Mouse (Mus musculus): ENCODE measurements around the gene Itgb2l. TPM values are rescaled to one million over a fixed set of nuclear protein-coding genes. Genes with fewer than 3 reads are reported as not detected.

The Itgb2l gene
- polyA plus RNA-seq, 1 experiment from 2014 or later: 0.11 TPM

- Histone ChIP-seq H3K9ac (ENCODE audit: low read length) (no peak overlapping the region), H3K27me3 (ENCODE audit: control insufficient read depth, insufficient read depth, low read length) (no peaks in the 10 kb centered on the region), H3K36me3 (ENCODE audit: control insufficient read depth, insufficient read depth) (no peaks in the 10 kb centered on the region), H3K4me2 (ENCODE audit: low read depth, low read length) (no peak overlapping the region), H3K4me1 (ENCODE audit: control insufficient read depth, insufficient read depth, low read length) (no peaks in the 10 kb centered on the region), H3K4me3 (ENCODE audit: low read length) (no peak overlapping the region), H3K9me3 (replicated peaks; ENCODE audit: control insufficient read depth, low read length) (0 out of 2 replicates have a peak, but pooled peaks cover 5% of the 10 kb centered on the region), H3K27ac (ENCODE audit: low read length) (no peak overlapping the region)
- WGBS: 67% methylated on average over 5 of the region's 5 CpGs
- ATAC-seq (replicated peaks; ENCODE audit: extremely low read depth, insufficient read depth, low FRiP score): no peak
Measured at GRCm38 (mm10) chr16:96382496-96383181, 60.8 kb downstream of the Itgb2l start.

- no peak for ATAC-seq (replicated peaks; ENCODE audit: extremely low read depth, insufficient read depth, low FRiP score)
Measured at GRCm38 (mm10) chr16:96381435-96381834, 62.0 kb downstream of the Itgb2l start.

GRCm38 (mm10) chr16:96378111-96378510 is 65.3 kb downstream of the Itgb2l start:
- H3K36me3 ChIP-seq (ENCODE audit: control insufficient read depth, insufficient read depth): no peaks in the 10 kb centered on the region
- no peak overlapping the region for H3K4me3 ChIP-seq (ENCODE audit: low read length)
- no peaks in the 10 kb centered on the region for H3K9me3 ChIP-seq (replicated peaks; ENCODE audit: control insufficient read depth, low read length)
- ATAC-seq (replicated peaks; ENCODE audit: extremely low read depth, insufficient read depth, low FRiP score): no peak
- no peak overlapping the region for H3K27ac ChIP-seq (ENCODE audit: low read length)
- H3K4me2 ChIP-seq (ENCODE audit: low read depth, low read length): no peak overlapping the region
- H3K9ac ChIP-seq (ENCODE audit: low read length): no peak overlapping the region
- WGBS: 87% methylated on average over 10 of the region's 10 CpGs
- H3K4me1 ChIP-seq (ENCODE audit: control insufficient read depth, insufficient read depth, low read length): no peaks in the 10 kb centered on the region
- no peaks in the 10 kb centered on the region for H3K27me3 ChIP-seq (ENCODE audit: control insufficient read depth, insufficient read depth, low read length)

More at GRCm38 (mm10) chr16:96381435-96381834, 62.0 kb downstream of the Itgb2l start:
- 86% methylated on average over 12 of the region's 12 CpGs for WGBS
- H3K4me3 ChIP-seq (ENCODE audit: low read length): no peak overlapping the region
- H3K9me3 ChIP-seq (replicated peaks; ENCODE audit: control insufficient read depth, low read length): 0 out of 2 replicates have a peak, but pooled peaks cover 5% of the 10 kb centered on the region
- H3K27me3 ChIP-seq (ENCODE audit: control insufficient read depth, insufficient read depth, low read length): no peaks in the 10 kb centered on the region
- H3K36me3 ChIP-seq (ENCODE audit: control insufficient read depth, insufficient read depth): no peaks in the 10 kb centered on the region
- H3K4me1 ChIP-seq (ENCODE audit: control insufficient read depth, insufficient read depth, low read length): no peaks in the 10 kb centered on the region
- H3K9ac ChIP-seq (ENCODE audit: low read length): no peak overlapping the region
- no peak overlapping the region for H3K27ac ChIP-seq (ENCODE audit: low read length)
- no peak overlapping the region for H3K4me2 ChIP-seq (ENCODE audit: low read depth, low read length)

GRCm38 (mm10) chr16:96376342-96376741 is 67.1 kb downstream of the Itgb2l start:
- ATAC-seq (replicated peaks; ENCODE audit: extremely low read depth, insufficient read depth, low FRiP score): no peak
- WGBS: 22% methylated on average over 7 of the region's 7 CpGs
- no peak overlapping the region for H3K27ac ChIP-seq (ENCODE audit: low read length)

GRCm38 (mm10) chr16:96375538-96375937 is 67.9 kb downstream of the Itgb2l start:
- Histone ChIP-seq H3K27me3 (ENCODE audit: control insufficient read depth, insufficient read depth, low read length) (no peaks in the 10 kb centered on the region), H3K4me1 (ENCODE audit: control insufficient read depth, insufficient read depth, low read length) (0 out of 2 replicates have a peak, but pooled peaks cover 3% of the 10 kb centered on the region), H3K27ac (ENCODE audit: low read length) (no peak overlapping the region), H3K4me3 (ENCODE audit: low read length) (no peak overlapping the region), H3K4me2 (ENCODE audit: low read depth, low read length) (no peak overlapping the region), H3K9ac (ENCODE audit: low read length) (no peak overlapping the region), H3K9me3 (replicated peaks; ENCODE audit: control insufficient read depth, low read length) (no peaks in the 10 kb centered on the region), H3K36me3 (ENCODE audit: control insufficient read depth, insufficient read depth) (no peaks in the 10 kb centered on the region)
- no peak for ATAC-seq (replicated peaks; ENCODE audit: extremely low read depth, insufficient read depth, low FRiP score)
- 74% methylated on average over 7 of the region's 7 CpGs for WGBS

More at GRCm38 (mm10) chr16:96376342-96376741, 67.1 kb downstream of the Itgb2l start:
- Histone ChIP-seq H3K4me1 (ENCODE audit: control insufficient read depth, insufficient read depth, low read length) (0 out of 2 replicates have a peak, but pooled peaks cover 3% of the 10 kb centered on the region), H3K9me3 (replicated peaks; ENCODE audit: control insufficient read depth, low read length) (no peaks in the 10 kb centered on the region), H3K36me3 (ENCODE audit: control insufficient read depth, insufficient read depth) (no peaks in the 10 kb centered on the region), H3K27me3 (ENCODE audit: control insufficient read depth, insufficient read depth, low read length) (no peaks in the 10 kb centered on the region), H3K9ac (ENCODE audit: low read length) (no peak overlapping the region), H3K4me2 (ENCODE audit: low read depth, low read length) (no peak overlapping the region), H3K4me3 (ENCODE audit: low read length) (no peak overlapping the region)

GRCm38 (mm10) chr16:96372752-96373118 is 70.7 kb downstream of the Itgb2l start:
- H3K4me1 ChIP-seq (ENCODE audit: control insufficient read depth, insufficient read depth, low read length): peaks cover 3% of the 10 kb centered on the region; the same call in 1 of the 2 replicates
- H3K9me3 ChIP-seq (replicated peaks; ENCODE audit: control insufficient read depth, low read length): no peaks in the 10 kb centered on the region
- whole genome bisulfite sequencing: 82% methylated on average over 8 of the region's 8 CpGs
- H3K36me3 ChIP-seq (ENCODE audit: control insufficient read depth, insufficient read depth): no peaks in the 10 kb centered on the region
- H3K9ac ChIP-seq (ENCODE audit: low read length): no peak overlapping the region
- no peak overlapping the region for H3K4me3 ChIP-seq (ENCODE audit: low read length)
- H3K4me2 ChIP-seq (ENCODE audit: low read depth, low read length): no peak overlapping the region
- no peak overlapping the region for H3K27ac ChIP-seq (ENCODE audit: low read length)
- no peaks in the 10 kb centered on the region for H3K27me3 ChIP-seq (ENCODE audit: control insufficient read depth, insufficient read depth, low read length)
- ATAC-seq (replicated peaks; ENCODE audit: extremely low read depth, insufficient read depth, low FRiP score): no peak

Other genes with a start within 250 kb of the Itgb2l start
- gene Sh3bgr, start 243.2 kb downstream of the Itgb2l start, polyA plus RNA-seq (2015; fragmentation: Nextera tagmentation; extraction: Ambion mirVana): 523 and 531 TPM in 2 replicates
- 0.39 and 0.70 TPM in 2 replicates for gene B3galt5, start 207.8 kb downstream of the Itgb2l start, polyA plus RNA-seq (2015; fragmentation: Nextera tagmentation; extraction: Ambion mirVana)
- 1.3 and 1.4 TPM in 2 replicates for gene Pcp4, start 24.0 kb upstream of the Itgb2l start, polyA plus RNA-seq (2015; fragmentation: Nextera tagmentation; extraction: Ambion mirVana)

Measured in heart, embryonic 16.5 days (tissue).